Mouse (Mus musculus) erythroblast, embryonic 14.5 days (primary cell): ENCODE measurements around the gene Cd52. TPM values are rescaled to one million over a fixed set of nuclear protein-coding genes. Genes with fewer than 3 reads are reported as not detected.

Experiments
- H3K27me3 ChIP-seq: 2 replicates; pipeline ENCODE4 v1.6.1; 2012; ENCODE audit warnings: inconsistent platforms; ENCODE audit not compliant: control insufficient read depth
- H3K36me3 ChIP-seq: 2 replicates; pipeline ENCODE4 v1.6.1; 2012; ENCODE audit warnings: mild to moderate bottlenecking, inconsistent platforms; ENCODE audit not compliant: control insufficient read depth
- H3K4me1 ChIP-seq: 2 replicates; pipeline ENCODE4 v1.6.1; 2012; ENCODE audit warnings: inconsistent platforms; ENCODE audit not compliant: control insufficient read depth
- H3K4me3 ChIP-seq: replicated peaks from 2 replicates; pipeline ENCODE3; 2012; ENCODE audit warnings: moderate library complexity, mild to moderate bottlenecking, inconsistent platforms
- H3K9me3 ChIP-seq: 2 replicates; pipeline ENCODE4 v1.6.1; 2012; ENCODE audit warnings: low read length, inconsistent platforms, mixed read lengths; ENCODE audit not compliant: control insufficient read depth
- GATA1 ChIP-seq: IDR thresholded peaks from 2 replicates; pipeline ENCODE4 v1.6.1; 2012; ENCODE audit warnings: low read length, inconsistent platforms, mixed read lengths
- TAL1 ChIP-seq: IDR thresholded peaks from 3 replicates; pipeline ENCODE4 v1.6.1; 2012; ENCODE audit warnings: low read length, inconsistent platforms, mixed read lengths
- polyA plus RNA-seq: library from polyadenylated mRNA; stranded (reverse); fragments of >175 nt; gene quantifications from 2 replicates; pipeline ENCODE4 v1.2.3, GENCODE M21; 2012

Cd52 gene
- polyA plus RNA-seq, 1 experiment, result 0.41 TPM

DNA sequence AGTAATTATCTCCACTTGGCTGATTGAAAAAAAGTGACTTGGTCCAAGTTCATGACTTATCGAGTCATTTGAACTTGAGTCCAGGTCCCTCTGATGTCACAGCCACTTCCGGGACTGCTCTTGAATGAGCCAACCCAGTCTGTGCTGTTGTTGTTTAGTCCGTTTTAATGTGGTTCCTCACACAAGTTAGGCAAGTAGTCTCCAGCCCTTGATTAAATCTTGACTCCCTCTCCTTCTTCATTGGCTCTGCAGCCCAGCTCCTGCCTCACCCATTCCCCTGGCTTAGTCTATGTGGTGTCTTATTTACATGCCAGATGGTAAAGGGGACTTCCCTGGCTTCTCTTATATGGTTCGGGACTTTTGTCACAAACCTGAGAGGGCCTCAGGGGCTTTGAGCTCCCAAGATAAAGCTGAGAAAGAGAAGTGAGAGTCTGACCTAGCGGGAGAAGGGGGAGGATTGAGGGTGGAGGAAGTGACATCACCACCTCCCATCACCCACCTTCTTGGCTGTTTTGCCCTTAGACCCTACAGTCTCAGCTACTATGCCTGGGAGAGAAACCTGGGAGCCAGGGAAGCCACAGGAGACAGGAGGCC, 2.2 kb upstream of the Cd52 start:
- peaks cover 3% of the 10 kb centered on the region for H3K4me1 ChIP-seq
- H3K27me3 ChIP-seq, result no peaks in the 10 kb centered on the region
- H3K9me3 ChIP-seq, result no peaks in the 10 kb centered on the region
- H3K36me3 ChIP-seq, result no peaks in the 10 kb centered on the region
- no peak overlapping the region for H3K4me3 ChIP-seq
- TF ChIP-seq TAL1, result no peak
- no peak for TF ChIP-seq GATA1

- Histone ChIP-seq H3K9me3 (no peaks in the 10 kb centered on the region), H3K27me3 (no peaks in the 10 kb centered on the region), H3K4me3 (no peak overlapping the region), H3K4me1 (no peaks in the 10 kb centered on the region), H3K36me3 (no peaks in the 10 kb centered on the region)
- no peak for TF ChIP-seq GATA1
- no peak for TF ChIP-seq TAL1
These were observed 1.2 kb upstream of the Cd52 start for GRCm38 (mm10) chr4:134096120-134096519.

DNA sequence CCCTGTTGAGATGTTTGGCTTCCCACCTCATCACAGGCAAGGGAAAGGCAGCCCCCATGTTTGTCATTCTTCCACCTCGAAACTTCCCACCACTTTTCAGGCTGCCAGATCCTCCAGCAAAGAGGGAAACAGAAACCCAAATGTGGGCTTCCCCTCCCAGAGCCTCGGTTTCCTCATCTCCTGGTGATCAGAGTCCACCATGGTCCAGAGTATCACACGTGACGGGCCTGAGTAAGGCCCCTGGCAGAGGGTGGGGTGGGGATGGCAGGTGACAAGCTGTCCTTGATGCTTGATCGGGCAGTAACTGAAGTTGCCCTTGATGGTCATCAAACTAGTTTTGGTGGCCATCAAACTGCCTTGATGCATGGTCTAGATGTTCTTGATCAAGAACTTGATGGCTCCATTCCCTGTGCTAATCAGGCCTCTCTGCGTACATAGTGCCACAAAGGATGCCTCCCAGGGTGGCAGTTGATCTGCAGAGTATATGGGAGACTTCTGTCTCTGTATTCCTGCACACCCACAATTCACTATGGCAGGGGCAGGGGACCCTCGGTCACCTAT, 798 bp downstream of the Cd52 start:
- no peak for TF ChIP-seq TAL1
- TF ChIP-seq GATA1, result no peak
- Histone ChIP-seq H3K36me3 (no peaks in the 10 kb centered on the region), H3K9me3 (no peaks in the 10 kb centered on the region), H3K4me3 (no peak overlapping the region), H3K27me3 (no peaks in the 10 kb centered on the region), H3K4me1 (no peaks in the 10 kb centered on the region)

GRCm38 (mm10) chr4:134092382-134093288, 2.2 kb downstream of the Cd52 start:
- no peak for TF ChIP-seq TAL1
- TF ChIP-seq GATA1, result no peak
- Histone ChIP-seq H3K27me3 (no peaks in the 10 kb centered on the region), H3K4me1 (peaks cover 4% of the 10 kb centered on the region), H3K36me3 (no peaks in the 10 kb centered on the region), H3K9me3 (no peaks in the 10 kb centered on the region), H3K4me3 (no peak overlapping the region)

DNA sequence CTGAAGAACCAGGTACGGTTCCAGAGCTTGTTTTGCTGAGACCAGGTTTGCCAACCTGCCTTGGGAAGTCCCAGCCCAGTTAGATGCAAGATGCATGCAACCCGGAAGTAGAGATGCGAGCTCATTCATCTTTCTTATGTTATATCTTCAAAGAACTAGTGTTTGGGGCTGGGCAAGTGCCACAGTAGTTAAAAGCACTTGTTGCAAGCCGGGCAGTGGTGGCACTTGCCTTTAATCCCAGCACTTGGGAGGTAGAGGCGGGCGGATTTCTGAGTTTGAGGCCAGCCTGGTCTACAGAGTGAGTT, 3.7 kb downstream of the Cd52 start:
- H3K4me1 ChIP-seq, result peaks cover 5% of the 10 kb centered on the region
- no peak for TF ChIP-seq GATA1
- TF ChIP-seq TAL1, result no peak
- no peaks in the 10 kb centered on the region for H3K36me3 ChIP-seq
- H3K4me3 ChIP-seq, result no peak overlapping the region
- no peaks in the 10 kb centered on the region for H3K27me3 ChIP-seq
- no peaks in the 10 kb centered on the region for H3K9me3 ChIP-seq

DNA sequence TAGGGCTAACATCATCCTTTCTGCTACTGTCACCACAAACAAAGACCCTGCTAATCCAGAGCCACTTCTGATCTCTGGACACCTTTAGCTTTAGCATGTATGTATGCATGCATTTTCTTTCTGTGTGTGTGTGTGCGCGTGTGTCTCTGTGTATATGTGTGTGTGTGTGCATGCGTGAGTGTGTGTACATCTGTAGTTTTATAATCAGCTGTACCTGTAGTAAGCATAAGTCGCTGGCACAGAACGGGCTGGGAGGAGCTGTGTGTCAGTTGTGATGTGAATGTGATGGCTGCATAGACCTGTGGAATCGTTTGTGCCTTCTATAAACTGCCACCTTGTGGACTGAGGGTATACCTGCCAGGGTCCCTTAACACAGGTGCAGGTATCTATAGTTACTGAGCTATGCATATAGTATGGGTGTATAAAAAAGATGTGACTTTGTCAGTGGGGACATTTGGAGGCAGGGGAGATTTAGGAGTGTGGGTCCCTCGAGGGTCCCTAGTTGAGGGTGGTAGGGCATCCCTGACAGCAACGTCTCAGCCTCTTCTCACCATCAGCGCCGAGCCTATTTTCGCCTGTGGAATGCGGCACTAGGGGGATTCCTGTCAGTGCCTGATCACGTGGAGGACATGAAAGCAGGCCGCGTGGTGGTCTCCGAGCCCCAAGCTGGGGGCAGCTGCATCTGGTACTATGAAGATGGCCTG, 4.2 kb downstream of the Cd52 start:
- TF ChIP-seq TAL1 (no peak), GATA1 (no peak)
- Histone ChIP-seq H3K27me3 (no peaks in the 10 kb centered on the region), H3K4me1 (peaks cover 5% of the 10 kb centered on the region), H3K9me3 (no peaks in the 10 kb centered on the region), H3K4me3 (no peak overlapping the region), H3K36me3 (no peaks in the 10 kb centered on the region)

- Histone ChIP-seq H3K4me3 (no peak overlapping the region), H3K4me1 (peaks cover 5% of the 10 kb centered on the region), H3K9me3 (no peaks in the 10 kb centered on the region), H3K36me3 (no peaks in the 10 kb centered on the region), H3K27me3 (no peaks in the 10 kb centered on the region)
- no peak for TF ChIP-seq GATA1
- TF ChIP-seq TAL1, result no peak
These were observed 5.9 kb downstream of the Cd52 start for GRCm38 (mm10) chr4:134089029-134089428.

DNA sequence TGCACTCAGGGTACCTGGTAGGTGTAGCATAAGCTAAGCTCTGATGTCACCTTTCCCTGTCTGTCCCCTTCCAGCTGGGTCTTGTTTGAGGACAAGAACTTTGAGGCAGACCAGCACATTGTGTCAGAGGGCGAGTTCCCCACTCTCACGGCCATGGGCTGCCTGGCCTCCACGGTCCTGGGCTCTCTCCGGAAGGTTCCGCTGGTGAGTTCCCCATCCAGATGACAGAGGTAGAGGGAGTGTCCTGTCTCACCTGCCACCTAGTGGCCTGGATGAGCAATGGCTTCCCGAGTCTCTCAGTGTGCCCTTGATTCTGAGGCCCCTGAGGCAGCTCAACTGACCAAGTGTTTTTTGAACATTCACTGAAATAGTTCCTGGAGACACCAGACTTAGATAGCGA, 7.5 kb downstream of the Cd52 start:
- H3K4me3 ChIP-seq, result no peak overlapping the region
- no peaks in the 10 kb centered on the region for H3K36me3 ChIP-seq
- peaks cover 6% of the 10 kb centered on the region for H3K4me1 ChIP-seq
- H3K9me3 ChIP-seq, result no peaks in the 10 kb centered on the region
- peaks cover 2% of the 10 kb centered on the region; the same call in 1 of the 2 replicates for H3K27me3 ChIP-seq
- no peak for TF ChIP-seq GATA1
- TF ChIP-seq TAL1, result no peak

- Histone ChIP-seq H3K36me3 (no peaks in the 10 kb centered on the region), H3K9me3 (no peaks in the 10 kb centered on the region), H3K27me3 (peaks cover 21% of the 10 kb centered on the region), H3K4me1 (peaks cover 18% of the 10 kb centered on the region), H3K4me3 (no peak overlapping the region)
- no peak for TF ChIP-seq TAL1
- no peak for TF ChIP-seq GATA1
These were observed 9.9 kb downstream of the Cd52 start for GRCm38 (mm10) chr4:134084999-134085398.
